Mouse (Mus musculus) cerebral cortex, adult 2 months (tissue): ENCODE results near the gene Zfp319.

Experiments used
- WGBS: fragments of 180-500 bp; shearing (Covaris S2); methylation state at CpG from one replicate; pipeline ENCODE4 v1.1.7; 2018; 5-methylcytosine and 5-hydroxymethylcytosine counted together

The Zfp319 gene

DNA sequence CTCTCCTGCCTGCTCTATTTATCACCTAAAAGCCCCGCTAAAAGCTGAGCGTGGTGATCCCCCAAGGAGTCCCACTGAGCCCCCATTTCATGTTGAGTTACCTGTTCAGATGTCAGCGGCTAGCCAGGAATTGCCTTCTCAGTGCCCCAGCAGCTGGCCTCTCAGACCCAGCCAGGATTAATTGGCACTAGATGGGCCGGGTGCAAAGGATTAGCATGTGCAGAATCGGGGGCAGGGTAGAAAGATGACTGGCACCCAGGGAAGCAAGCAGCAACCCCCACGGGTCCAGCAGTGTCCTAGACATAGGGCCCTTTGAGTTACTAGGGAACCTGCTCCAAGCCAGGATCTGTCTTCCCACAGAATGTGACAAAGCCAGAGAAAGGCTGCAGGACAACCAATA, 25.3 kb downstream of the Zfp319 start, which contains the start of gene Cngb1:
TSS of gene Cngb1 (minus strand) at position 155 of the 400 bp plus-strand sequence.
- WGBS, result 70% methylated on average over 6 of the region's 6 CpGs

DNA sequence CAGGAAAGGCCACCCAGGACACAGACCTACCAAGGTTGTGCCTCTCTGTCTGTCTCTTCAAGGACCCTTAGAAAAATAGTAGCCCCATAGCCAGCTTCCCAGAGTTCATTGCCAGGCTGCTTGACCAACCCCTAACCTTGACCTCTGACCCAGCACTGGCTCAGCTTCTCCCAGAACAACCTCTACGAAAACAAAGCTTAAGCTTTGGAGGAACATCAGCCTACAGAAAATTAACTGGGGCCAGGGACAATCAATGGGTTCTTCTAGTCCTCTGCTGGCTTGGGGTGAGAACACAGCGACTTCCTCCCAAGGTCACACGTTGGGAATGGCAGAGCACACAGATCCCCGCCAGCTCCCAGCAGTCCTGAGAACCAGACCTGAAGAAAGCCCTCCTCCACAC, 26.2 kb downstream of the Zfp319 start:
- WGBS, result 89% methylated on average over 4 of the region's 4 CpGs

DNA sequence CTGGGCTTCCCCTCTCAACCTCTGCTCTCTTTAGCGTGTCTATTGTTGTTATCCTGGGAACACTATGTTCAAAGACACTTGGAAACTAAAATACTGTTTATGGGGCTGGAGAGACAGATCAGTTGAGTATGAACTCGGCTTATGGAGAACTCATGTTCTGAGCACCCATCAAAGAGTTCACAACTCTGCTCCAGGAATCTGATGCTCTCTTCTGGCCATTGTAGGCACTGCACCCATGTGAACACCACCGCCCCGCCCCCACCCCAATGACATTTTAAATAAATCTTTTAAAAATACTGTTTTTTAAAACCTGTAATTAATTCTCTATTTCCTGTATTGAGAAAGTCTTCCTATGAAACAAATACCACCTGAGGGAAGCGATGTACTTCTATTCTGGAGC, 29.3 kb downstream of the Zfp319 start:
- 31% methylated on average over 5 of the region's 5 CpGs for WGBS

DNA sequence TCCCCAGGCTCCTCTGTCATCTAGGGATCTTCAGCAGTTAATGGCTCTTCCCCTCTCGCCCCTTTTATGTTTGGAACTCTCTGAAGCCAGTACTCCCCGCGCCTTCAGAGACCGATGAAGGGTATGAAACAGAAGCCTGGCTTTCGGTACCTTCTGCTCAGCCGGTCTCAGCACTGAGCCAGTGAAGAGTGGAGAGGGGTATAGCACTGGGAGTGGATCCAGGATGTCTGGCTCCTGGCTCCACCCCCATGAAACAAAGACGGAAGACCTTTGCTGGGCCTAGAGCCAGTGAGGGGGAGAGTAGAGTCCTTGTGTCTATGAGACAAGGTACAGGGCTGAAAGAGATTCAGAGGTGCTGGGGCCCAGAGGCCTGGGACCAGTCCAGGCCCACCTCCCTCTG, 37.9 kb downstream of the Zfp319 start:
- WGBS, result 48% methylated on average over 7 of the region's 7 CpGs

DNA sequence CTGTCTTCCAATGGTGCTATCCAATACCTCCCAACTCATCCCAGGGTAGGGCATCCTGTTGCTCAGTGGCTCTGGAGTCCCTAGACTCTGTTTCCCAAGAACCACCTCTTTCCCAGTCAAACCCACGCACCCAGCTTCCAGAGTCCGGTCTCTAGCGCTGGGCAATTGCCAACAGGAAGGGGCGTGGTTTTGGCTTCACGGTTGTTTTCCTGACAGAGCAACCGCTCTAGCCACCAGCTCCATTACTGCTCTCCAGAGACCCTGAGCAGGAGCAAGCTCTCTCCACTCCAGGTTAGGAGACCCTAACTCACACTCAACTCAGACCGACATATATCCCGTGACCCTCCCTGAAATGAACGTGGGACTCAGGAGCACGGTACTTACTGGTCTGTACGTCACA, 38.6 kb downstream of the Zfp319 start:
- WGBS, result 60% methylated on average over 11 of the region's 11 CpGs

DNA sequence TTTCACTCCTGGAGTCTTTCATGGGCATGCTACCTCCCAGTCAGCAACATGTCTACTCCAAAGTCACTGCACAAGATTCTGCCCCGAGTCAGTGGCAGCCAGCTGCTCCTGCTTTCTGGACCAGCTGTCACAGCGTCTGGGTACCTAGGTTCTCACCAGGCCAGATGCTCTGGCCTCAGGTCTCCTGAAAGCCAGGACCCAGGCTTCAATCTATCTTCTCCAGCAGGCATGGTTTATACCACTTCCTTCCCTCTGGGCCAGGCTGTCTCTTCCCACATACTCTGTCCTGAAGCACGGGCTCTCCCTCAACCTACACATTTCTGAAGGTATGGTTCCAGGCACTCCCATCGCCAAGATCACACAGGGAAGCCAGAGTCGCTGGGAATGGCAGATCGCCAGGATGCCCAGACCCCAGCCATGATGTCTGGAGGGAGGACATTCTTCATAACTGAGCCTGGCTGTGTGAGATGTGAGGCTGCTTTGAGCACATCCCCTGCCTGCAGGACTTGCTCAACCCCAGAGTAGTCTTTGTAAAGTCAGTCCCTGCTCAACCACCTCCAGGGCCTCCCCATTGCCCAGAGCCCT, 42.6 kb downstream of the Zfp319 start:
- WGBS, result 54% methylated on average over 6 of the region's 6 CpGs

DNA sequence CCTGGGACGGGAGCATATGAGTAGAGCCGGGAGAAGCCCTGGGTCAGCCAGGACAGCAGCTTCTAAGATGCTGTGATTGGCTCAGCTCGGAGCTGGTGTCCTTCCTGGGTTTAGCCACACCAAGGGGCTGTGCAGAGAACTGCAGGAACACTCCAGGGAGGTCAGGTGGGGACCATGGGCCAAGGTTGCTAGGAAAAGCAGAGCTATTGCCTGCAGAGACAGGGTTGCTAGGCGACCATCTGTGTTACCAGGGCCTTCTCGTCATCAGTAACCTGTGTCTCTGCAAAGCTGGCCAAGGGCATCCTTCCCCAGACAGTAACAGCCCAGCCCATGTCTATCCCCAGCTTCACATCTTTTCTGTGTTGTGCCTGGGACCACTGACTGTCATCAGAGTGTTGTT, 50.3 kb downstream of the Zfp319 start:
- WGBS, result 76% methylated on average over 5 of the region's 5 CpGs
